Mouse (Mus musculus) left cerebral cortex, adult 9 months (tissue): ENCODE results near the gene Fign.

Experiments
- DNase-seq, 2 experiments: peaks; one replicate each; pipeline ENCODE4 v3.0.0; 2022; ENCODE audit warnings: low spot score in 2 of 2

Fign gene

GRCm38 (mm10) chr2:64059477-64059876 is 38.4 kb downstream of the Fign start:
- DNase-seq, result no peak

GRCm38 (mm10) chr2:64048142-64048541 is 49.7 kb downstream of the Fign start:
- no peak for DNase-seq

- peak in 1 of 2 experiments; percentile 21 for DNase-seq
Observed at GRCm38 (mm10) chr2:64043099-64043498, 54.7 kb downstream of the Fign start.

- DNase-seq, result no peak
Observed at GRCm38 (mm10) chr2:64035393-64035792, 62.4 kb downstream of the Fign start.

GRCm38 (mm10) chr2:64033871-64034270 is 64.0 kb downstream of the Fign start:
- DNase-seq, result no peak

- no peak for DNase-seq
Observed at GRCm38 (mm10) chr2:64025961-64026360, 71.9 kb downstream of the Fign start.

GRCm38 (mm10) chr2:63994304-63995023 is 103.4 kb downstream of the Fign start:
- DNase-seq, result no peak

GRCm38 (mm10) chr2:63985426-63985825 is 112.4 kb downstream of the Fign start:
- DNase-seq, result no peak

GRCm38 (mm10) chr2:63982351-63982751 is 115.5 kb downstream of the Fign start:
- DNase-seq, result no peak

- no peak for DNase-seq
Observed at GRCm38 (mm10) chr2:63981449-63981848, 116.4 kb downstream of the Fign start.

- no peak for DNase-seq
Observed at GRCm38 (mm10) chr2:63969633-63970032, 128.2 kb downstream of the Fign start.

- no peak for DNase-seq
Observed at GRCm38 (mm10) chr2:63931041-63931440, 166.8 kb downstream of the Fign start.

GRCm38 (mm10) chr2:63926481-63927097 is 171.2 kb downstream of the Fign start:
- DNase-seq, result no peak

GRCm38 (mm10) chr2:63925721-63926235 is 172.1 kb downstream of the Fign start:
- DNase-seq, result no peak
